Mouse (Mus musculus) CH12.LX (cell line): ENCODE results near the gene Lmx1a. TPM values are rescaled to one million over a fixed set of nuclear protein-coding genes. Genes with fewer than 3 reads are reported as not detected.

Source experiments
- DNase-seq: peaks from one replicate; pipeline ENCODE4 v3.0.0-alpha.2; 2013; ENCODE audit errors: extremely low read depth
- H3K27ac ChIP-seq: 2 replicates; pipeline ENCODE4 v1.5.1; 2012; ENCODE audit warnings: low read depth, mild to moderate bottlenecking, control low read depth, moderate library complexity; ENCODE audit not compliant: insufficient read depth
- H3K27me3 ChIP-seq: replicated peaks from 2 replicates; pipeline ENCODE3; 2012; ENCODE audit warnings: inconsistent platforms
- H3K36me3 ChIP-seq, 2 experiments: replicated peaks in 1 of 2; 2 replicates each; pipeline versions ENCODE3 to v1.6.1; 2012; ENCODE audit warnings: inconsistent platforms in 1 of 2, low read length in 1 of 2, mild to moderate bottlenecking in 1 of 2, mixed read lengths in 1 of 2, moderate library complexity in 1 of 2; ENCODE audit not compliant: control insufficient read depth in 1 of 2, insufficient read depth in 1 of 2
- H3K4me1 ChIP-seq, 2 experiments: 2 replicates each; pipeline ENCODE4 v1.6.1; 2012; ENCODE audit warnings: inconsistent platforms in 1 of 2, moderate library complexity in 1 of 2; ENCODE audit not compliant: insufficient read depth in 2 of 2, control insufficient read depth in 1 of 2
- H3K4me2 ChIP-seq: 2 replicates; pipeline ENCODE4 v1.6.1; 2012; ENCODE audit warnings: low read depth, mild to moderate bottlenecking, control low read depth; ENCODE audit not compliant: poor library complexity, insufficient read depth, severe bottlenecking
- H3K4me3 ChIP-seq, 3 experiments: fragments of 150-350 bp in 1 of 3; sonication (generic) in 1 of 3; replicated peaks in 1 of 3; 2 replicates each; pipeline versions ENCODE3 to v1.5.1; 2011 to 2012; ENCODE audit warnings: low read depth in 2 of 3, low read length in 2 of 3, mild to moderate bottlenecking in 2 of 3, moderate library complexity in 2 of 3, control low read depth in 1 of 3, improper control_type of control experiment in 1 of 3, inconsistent platforms in 1 of 3, mixed read lengths in 1 of 3; ENCODE audit not compliant: poor library complexity in 1 of 3
- H3K79me2 ChIP-seq: replicated peaks from 2 replicates; pipeline ENCODE4 v1.6.1; 2012; ENCODE audit warnings: mild to moderate bottlenecking, moderate library complexity; ENCODE audit not compliant: control insufficient read depth, poor library complexity, insufficient read depth, severe bottlenecking; ENCODE audit errors: extremely low read depth
- H3K9ac ChIP-seq: 2 replicates; pipeline ENCODE4 v1.6.1; 2012; ENCODE audit warnings: low read depth, mild to moderate bottlenecking, control low read depth, moderate library complexity; ENCODE audit not compliant: insufficient read depth
- H3K9me3 ChIP-seq: replicated peaks from 2 replicates; pipeline ENCODE3; 2012; ENCODE audit warnings: low read length, inconsistent platforms, mixed read lengths
- CHD1 ChIP-seq: IDR thresholded peaks from 2 replicates; pipeline ENCODE4 v1.6.1; 2012; ENCODE audit warnings: low read depth, low read length, improper control_type of control experiment, inconsistent platforms
- CHD2 ChIP-seq: IDR thresholded peaks from 2 replicates; pipeline ENCODE4 v1.6.1; 2011; ENCODE audit warnings: low read length, improper control_type of control experiment
- CTCF ChIP-seq, 2 experiments: IDR thresholded peaks in 1 of 2; conservative IDR thresholded peaks in 1 of 2; 2 replicates each; pipeline ENCODE4 v1.5.1; 2011 to 2012; ENCODE audit warnings: low read depth in 2 of 2, low read length in 2 of 2, improper control_type of control experiment in 1 of 2, inconsistent platforms in 1 of 2, mild to moderate bottlenecking in 1 of 2, moderate library complexity in 1 of 2
- E2F4 ChIP-seq: IDR thresholded peaks from 2 replicates; pipeline ENCODE4 v1.6.1; 2011; ENCODE audit warnings: low read depth, low read length, improper control_type of control experiment; ENCODE audit not compliant: insufficient replicate concordance
- ELF1 ChIP-seq: IDR thresholded peaks from 2 replicates; pipeline ENCODE4 v1.6.1; 2014; ENCODE audit warnings: low read depth, mild to moderate bottlenecking, inconsistent platforms, low read length, improper control_type of control experiment
- EP300 ChIP-seq: IDR thresholded peaks from 2 replicates; pipeline ENCODE4 v1.6.1; 2011; ENCODE audit warnings: low read length, improper control_type of control experiment
- GABPA ChIP-seq: IDR thresholded peaks from 2 replicates; pipeline ENCODE4 v1.6.1; 2012; ENCODE audit warnings: low read depth, low read length, improper control_type of control experiment, inconsistent platforms; ENCODE audit not compliant: insufficient replicate concordance
- HCFC1 ChIP-seq: IDR thresholded peaks from 2 replicates; pipeline ENCODE4 v1.6.1; 2012; ENCODE audit warnings: low read depth, mild to moderate bottlenecking, inconsistent platforms, low read length, improper control_type of control experiment
- IRF4 ChIP-seq: IDR thresholded peaks from 2 replicates; pipeline ENCODE4 v1.6.1; 2014; ENCODE audit warnings: low read depth, mild to moderate bottlenecking, inconsistent platforms, low read length, improper control_type of control experiment
- JUN ChIP-seq: IDR thresholded peaks from 2 replicates; pipeline ENCODE4 v1.6.1; 2011; ENCODE audit warnings: low read depth, mild to moderate bottlenecking, low read length, improper control_type of control experiment, moderate library complexity; ENCODE audit not compliant: insufficient read depth
- JUND ChIP-seq: conservative IDR thresholded peaks from 2 replicates; pipeline ENCODE4 v1.6.1; 2011; ENCODE audit warnings: low read depth, low read length, improper control_type of control experiment
- KAT2A ChIP-seq: IDR thresholded peaks from 2 replicates; pipeline ENCODE4 v1.6.1; 2012; ENCODE audit warnings: low read length, improper control_type of control experiment, inconsistent platforms; ENCODE audit not compliant: insufficient replicate concordance
- MAFK ChIP-seq: IDR thresholded peaks from 2 replicates; pipeline ENCODE4 v1.6.1; 2011; ENCODE audit warnings: low read length, improper control_type of control experiment; ENCODE audit not compliant: insufficient replicate concordance
- MAX ChIP-seq: IDR thresholded peaks from 2 replicates; pipeline ENCODE4 v1.6.1; 2011; ENCODE audit warnings: low read length, improper control_type of control experiment
- MAZ ChIP-seq: IDR thresholded peaks from 2 replicates; pipeline ENCODE4 v1.6.1; 2012; ENCODE audit warnings: low read depth, mild to moderate bottlenecking, inconsistent platforms, low read length, improper control_type of control experiment, moderate library complexity
- MXI1 ChIP-seq: IDR thresholded peaks from 2 replicates; pipeline ENCODE4 v1.6.1; 2011; ENCODE audit warnings: mild to moderate bottlenecking, low read depth, low read length, improper control_type of control experiment
- MYC ChIP-seq: IDR thresholded peaks from 2 replicates; pipeline ENCODE4 v1.6.1; 2011; ENCODE audit warnings: low read depth, mild to moderate bottlenecking, improper control_type of control experiment, low read length
- NELFE ChIP-seq: IDR thresholded peaks from 2 replicates; pipeline ENCODE4 v1.6.1; 2011; ENCODE audit warnings: low read depth, low read length, improper control_type of control experiment
- NRF1 ChIP-seq: IDR thresholded peaks from 2 replicates; pipeline ENCODE4 v1.6.1; 2014; ENCODE audit warnings: low read depth, mild to moderate bottlenecking, inconsistent platforms, low read length, improper control_type of control experiment, moderate library complexity
- PAX5 ChIP-seq: IDR thresholded peaks from 2 replicates; pipeline ENCODE4 v1.6.1; 2012; ENCODE audit warnings: low read length, inconsistent platforms, mixed read lengths
- POLR2AphosphoS2 ChIP-seq: IDR thresholded peaks from 2 replicates; pipeline ENCODE4 v1.6.1; 2011; ENCODE audit warnings: low read depth, low read length, improper control_type of control experiment
- RAD21 ChIP-seq: IDR thresholded peaks from 2 replicates; pipeline ENCODE4 v1.6.1; 2011; ENCODE audit warnings: low read depth, mild to moderate bottlenecking, low read length, improper control_type of control experiment, moderate library complexity
- RCOR1 ChIP-seq: conservative IDR thresholded peaks from 2 replicates; pipeline ENCODE4 v1.6.1; 2012; ENCODE audit warnings: low read depth, mild to moderate bottlenecking, inconsistent platforms, low read length, improper control_type of control experiment
- SIN3A ChIP-seq: IDR thresholded peaks from 2 replicates; pipeline ENCODE4 v1.6.1; 2012; ENCODE audit warnings: low read length, improper control_type of control experiment, inconsistent platforms
- SMC3 ChIP-seq: IDR thresholded peaks from 2 replicates; pipeline ENCODE4 v1.6.1; 2011; ENCODE audit warnings: low read depth, low read length, improper control_type of control experiment
- TBP ChIP-seq: conservative IDR thresholded peaks from 2 replicates; pipeline ENCODE4 v1.6.1; 2011; ENCODE audit warnings: low read depth, low read length, improper control_type of control experiment
- USF2 ChIP-seq: conservative IDR thresholded peaks from 2 replicates; pipeline ENCODE4 v1.6.1; 2011; ENCODE audit warnings: low read depth, low read length, improper control_type of control experiment
- ZC3H11A ChIP-seq: IDR thresholded peaks from 2 replicates; pipeline ENCODE4 v1.6.1; 2012; ENCODE audit warnings: low read depth, mild to moderate bottlenecking, inconsistent platforms, low read length, improper control_type of control experiment
- ZMIZ1 ChIP-seq: IDR thresholded peaks from 2 replicates; pipeline ENCODE4 v1.6.1; 2012; ENCODE audit warnings: low read depth, mild to moderate bottlenecking, inconsistent platforms, low read length, improper control_type of control experiment
- ZNF384 ChIP-seq: IDR thresholded peaks from 2 replicates; pipeline ENCODE4 v1.6.1; 2012; ENCODE audit warnings: low read depth, low read length, improper control_type of control experiment, inconsistent platforms
- dilution Hi-C: fragments of 300-500 bp; cut with MboI; formaldehyde crosslinking; loops from 2 replicates; pipeline ENCODE4 v1.14.3; 2020; ENCODE audit warnings: low sequenced_read_pairs; ENCODE audit not compliant: extremely low pct_unique_long_range_greater_than_20kb, extremely low pct_ligation_motif_present
- in situ Hi-C: fragments of 300-500 bp; cut with MboI; formaldehyde crosslinking; loops from 3 replicates; pipeline ENCODE4 v1.14.3; 2019; ENCODE audit warnings: low sequenced_read_pairs, low pct_ligation_motif_present, low pct_unique_long_range_greater_than_20kb, mixed read lengths
- polyA plus RNA-seq: library from polyadenylated mRNA; unstranded; fragments of >175 nt; gene quantifications from 2 replicates; pipeline ENCODE4 v1.2.1, GENCODE M21; 2012; ENCODE audit warnings: low read depth; ENCODE audit not compliant: insufficient read length
- total RNA-seq, 2 experiments: library from RNA; depleted of rRNA; stranded (reverse); fragments of 300-350 nt in 1 of 2; fragments of >200 nt in 1 of 2; gene quantifications; 2 replicates each; pipeline ENCODE4 v1.2.3; 2012 to 2014

Gene Lmx1a
- total and polyA plus RNA-seq, 3 experiments, result not detected

- TF ChIP-seq MAFK (no peak), ZC3H11A (no peak), NELFE (no peak), ZNF384 (no peak), MXI1 (no peak), ELF1 (no peak), HCFC1 (no peak), MAX (no peak), KAT2A (no peak), E2F4 (no peak), IRF4 (no peak), PAX5 (no peak), MYC (no peak), CTCF (conservative IDR thresholded peaks at IDR 0.05 in 1 of 2, IDR thresholded peaks at IDR 0.05 in 1 of 2; ENCODE audit: low read depth in 2 of 2, low read length in 2 of 2) (no peak), RCOR1 (no peak), MAZ (no peak), USF2 (no peak), SMC3 (no peak), JUN (no peak), RAD21 (no peak)
- Histone ChIP-seq H3K9ac (no peak overlapping the region), H3K36me3 (no peaks in the 10 kb centered on the region), H3K4me2 (no peak overlapping the region), H3K79me2 (no peaks in the 10 kb centered on the region), H3K27ac (no peak overlapping the region), H3K9me3 (peaks cover 94% of the 10 kb centered on the region), H3K27me3 (no peaks in the 10 kb centered on the region), H3K4me1 (no peaks in the 10 kb centered on the region), H3K4me3 (no peak overlapping the region)
- in situ Hi-C loops, result no loop called here
- dilution Hi-C loops, result no loop called here
- DNase-seq, result no peak
Observed at GRCm38 (mm10) chr1:167760307-167760706, 71.3 kb downstream of the Lmx1a start.

GRCm38 (mm10) chr1:167761785-167762223 lies 72.8 kb downstream of the Lmx1a start:
- no peak for TF ChIP-seq HCFC1
- TF ChIP-seq POLR2AphosphoS2, result no peak
- no peak for TF ChIP-seq JUN
- no peak for TF ChIP-seq E2F4
- no peak for TF ChIP-seq NRF1
- TF ChIP-seq CHD1, result no peak
- no peak for TF ChIP-seq JUND
- no peak for TF ChIP-seq EP300
- TF ChIP-seq GABPA, result no peak
- TF ChIP-seq CTCF (conservative IDR thresholded peaks at IDR 0.05 in 1 of 2, IDR thresholded peaks at IDR 0.05 in 1 of 2; ENCODE audit: low read depth in 2 of 2, low read length in 2 of 2), result no peak
- TF ChIP-seq TBP, result no peak
- no peak for TF ChIP-seq CHD2
- TF ChIP-seq ZMIZ1, result no peak
- TF ChIP-seq IRF4, result no peak
- TF ChIP-seq KAT2A, result no peak
- TF ChIP-seq SMC3, result no peak
- TF ChIP-seq MAZ, result no peak
- no peak for TF ChIP-seq SIN3A
- in situ Hi-C loops (no loop called here), dilution Hi-C loops (no loop called here)
- peaks cover 94% of the 10 kb centered on the region for H3K9me3 ChIP-seq
- no peak overlapping the region for H3K27ac ChIP-seq
- H3K79me2 ChIP-seq, result no peaks in the 10 kb centered on the region
- no peaks in the 10 kb centered on the region for H3K4me1 ChIP-seq
- no peak for DNase-seq
- H3K27me3 ChIP-seq, result no peaks in the 10 kb centered on the region
- no peak overlapping the region for H3K4me3 ChIP-seq
- no peaks in the 10 kb centered on the region for H3K36me3 ChIP-seq
- H3K9ac ChIP-seq, result no peak overlapping the region
- no peak overlapping the region for H3K4me2 ChIP-seq
